ENCODE assay signal across 7 mouse cellular contexts in genomic region chr13:52929209-52930171, GRCm38 (mm10). TPM values are rescaled to one million over a fixed set of nuclear protein-coding genes. Genes with fewer than 3 reads are reported as not detected.
DNase-seq lines count a peak whose midpoint lies in the region; TF ChIP-seq lines count a peak whose summit lies in the region.

Gene Auh (minus strand): TSS chr13:52929681.

- H3K27ac ChIP-seq in cortical plate, adult 2 months (ENCODE audit: insufficient read depth, low read length), result peak within 1 kb of the TSS; percentile 79
- H3K27ac ChIP-seq in midbrain, embryonic 10.5 days (replicated peaks), result peak within 1 kb of the TSS; percentile 92

- under 1% methylated on average over 63 of the region's 63 CpGs for WGBS in midbrain, embryonic 10.5 days

- 0 out of 2 replicates have a peak, but pooled peaks have one; percentile 46 for TF ChIP-seq POLR2A in cortical plate, adult 2 months (IDR thresholded peaks at IDR 0.05; ENCODE audit: extremely low read depth, insufficient read depth, low read length)

- H3K4me1 ChIP-seq in cortical plate, adult 2 months (ENCODE audit: control insufficient read depth, insufficient read depth, low read length), result 0 out of 2 replicates have a peak, but pooled peaks cover 5% of the 10 kb centered on the region
- peaks cover 22% of the 10 kb centered on the region for H3K4me1 ChIP-seq in midbrain, embryonic 10.5 days

- no peaks in the 10 kb centered on the region for H3K9me3 ChIP-seq in midbrain, embryonic 10.5 days (replicated peaks)

- peak; percentile 89 for DNase-seq in adipocyte (ENCODE audit: low spot score)
- DNase-seq in gastrocnemius, postnatal 10 days, result peak; percentile 90
- peak; percentile 98 for DNase-seq in induced T-regulatory cell, adult 2 months (ENCODE audit: low read depth)
- DNase-seq in left cerebral cortex, postnatal 25 days (ENCODE audit: low spot score in 2 of 2), result peak; percentile 80 to 81
- peak; percentile 92 for DNase-seq in midbrain, embryonic 10.5 days (ENCODE audit: low spot score)
- peak; percentile 86 for DNase-seq in right cerebral cortex, postnatal 4 days

- no peak for TF ChIP-seq CTCF in cortical plate, adult 2 months (IDR thresholded peaks at IDR 0.05; ENCODE audit: extremely low read depth, insufficient read depth, low read length)

- H3K4me3 ChIP-seq in cortical plate, adult 2 months (ENCODE audit: insufficient read depth, low read length), result peak within 1 kb of the TSS; percentile 75
- H3K4me3 ChIP-seq in midbrain, embryonic 10.5 days, result peak within 1 kb of the TSS; percentile 88

- intact Hi-C loops in left cerebral cortex, postnatal 25 days (cut with DNase I), result loop anchor here (1.0 to 5.0 kb wide), 2 partner anchors 52 to 112 kb away; partner anchors contain the start of gene Nfil3

- H3K36me3 ChIP-seq in midbrain, embryonic 10.5 days, result no peaks in the 10 kb centered on the region

- peaks cover 4% of the 10 kb centered on the region; the same call in 1 of the 2 replicates for H3K27me3 ChIP-seq in midbrain, embryonic 10.5 days (ENCODE audit: low read depth, poor library complexity, severe bottlenecking)

RNA-seq across cellular contexts. Expression of gene Auh, which starts in this region (rescaled TPM):
- 81.6 and 84.8 TPM in 2 replicates for polyA plus RNA-seq in cortical plate, adult 2 months (2012; rRNA removed)
- 10 to 100 TPM; 47.7 to 50.8 TPM for total RNA-seq in gastrocnemius, postnatal 10 days (2021)
- total RNA-seq in left cerebral cortex, postnatal 25 days (2021), result 10 to 100 TPM; 85.3 to 93.5 TPM
- polyA plus RNA-seq in midbrain, embryonic 10.5 days (2016; fragmentation: Nextera tagmentation; extraction: Ambion mirVana), result 35.2 and 35.8 TPM in 2 replicates

Comparison
In these comparisons a context has a peak if more than half of its experiments do, and no peak if none do; other contexts are left out.
1. Peak in every context shown above with its lines: DNase-seq, H3K4me3 ChIP-seq and H3K27ac ChIP-seq.